ENCODE assay signal across 11 mouse cellular contexts in the genomic region with DNA sequence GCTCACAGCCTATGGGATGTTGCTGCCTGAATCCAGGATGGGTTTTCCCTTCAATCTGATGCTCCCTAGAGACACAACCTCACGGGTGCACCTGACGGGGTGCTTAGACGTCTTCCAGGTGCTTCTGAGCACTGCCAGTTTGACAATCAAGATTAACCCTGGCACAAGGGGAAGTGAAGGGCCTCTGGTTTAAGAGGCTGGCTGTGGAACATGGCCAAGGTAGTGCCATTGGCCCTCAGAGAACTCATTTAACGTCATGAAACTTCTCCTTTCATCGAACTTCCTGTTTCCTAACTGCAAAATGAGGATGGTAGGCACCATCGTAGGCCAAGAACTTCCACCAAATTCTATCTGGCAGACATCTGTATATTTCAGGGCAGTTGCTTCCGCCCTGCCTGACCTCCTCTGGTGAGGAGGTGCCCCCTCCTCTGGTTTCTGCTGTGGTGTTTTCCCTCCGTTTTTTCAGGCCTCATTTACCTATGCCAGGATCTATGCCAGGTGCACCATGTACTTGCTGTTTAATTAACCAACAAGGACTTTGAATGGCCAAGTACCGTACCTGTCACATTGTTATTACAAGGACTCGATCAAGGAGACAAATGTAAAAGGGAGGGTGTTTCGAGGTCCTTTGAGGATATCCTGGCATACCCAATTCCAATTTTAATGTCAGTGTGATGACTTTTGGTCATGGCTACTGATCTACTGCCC. TPM values are rescaled to one million over a fixed set of nuclear protein-coding genes. Genes with fewer than 3 reads are reported as not detected.
A peak's percentile ranks its signal among the peaks of the same experiment; 100 is the strongest.
DNase-seq lines count a peak whose midpoint lies in the region; ATAC-seq and TF ChIP-seq lines count a peak whose summit lies in the region.
"Had no signal": no experiment of that assay in that cellular context is flagged by ENCODE, and none has a peak within 500 bp of the region (broad histone marks: within the 10 kb centered on the region; RNA-seq: fewer than 3 reads in every experiment).

No protein-coding gene starts in this region.

- peak overlapping the region; percentile 48 for H3K27ac ChIP-seq in liver, postnatal 0 days (ENCODE audit: low read depth)
- H3K27ac ChIP-seq in intestine, embryonic 15.5 days, result no peak overlapping the region
- H3K27ac ChIP-seq: heart, embryonic 15.5 days had no signal

- WGBS in lung, adult 2 months, result 60% methylated on average over 11 of the region's 11 CpGs
- 52% methylated on average over 11 of the region's 11 CpGs for WGBS in liver, postnatal 0 days (ENCODE audit: insufficient replicate concordance)
- WGBS in intestine, embryonic 15.5 days, result 74% methylated on average over 11 of the region's 11 CpGs

- peak; percentile 56 to 58 for DNase-seq in lung, adult 18-20 months
- DNase-seq in lung, adult 2 months, result no peak
- peak; percentile 85 for DNase-seq in MEL-GATA-1-ER (ENCODE audit: extremely low read depth, low read depth)
- DNase-seq in liver, postnatal 0 days, result no peak
- DNase-seq in cerebellum, postnatal 4 days (ENCODE audit: low spot score in 2 of 2), result no peak
- DNase-seq: gastrocnemius, postnatal 14 days had no signal

- H3K9ac ChIP-seq in liver, postnatal 0 days (replicated peaks), result no peak overlapping the region
- no peak overlapping the region for H3K9ac ChIP-seq in intestine, embryonic 15.5 days
- H3K9ac ChIP-seq: heart, embryonic 15.5 days had no signal

- no peak overlapping the region for H3K4me2 ChIP-seq in liver, postnatal 0 days (ENCODE audit: low read depth, low read length)
- H3K4me2 ChIP-seq in intestine, embryonic 15.5 days (replicated peaks), result no peak overlapping the region
- H3K4me2 ChIP-seq: heart, embryonic 15.5 days had no signal

- no peak overlapping the region for H3K4me3 ChIP-seq in lung, adult 2 months (replicated peaks; ENCODE audit: extremely low read depth, low read depth, low read length)
- no peak overlapping the region for H3K4me3 ChIP-seq in liver, postnatal 0 days (ENCODE audit: low read depth, low read length)
- H3K4me3 ChIP-seq in intestine, embryonic 15.5 days (replicated peaks), result no peak overlapping the region
- H3K4me3 ChIP-seq: heart, embryonic 15.5 days; myocyte had no signal

- TF ChIP-seq POLR2A in lung, adult 2 months (IDR thresholded peaks at IDR 0.05; ENCODE audit: borderline replicate concordance, extremely low read depth, low read depth, low read length), result no peak

- no peaks in the 10 kb centered on the region for H3K9me3 ChIP-seq in liver, postnatal 0 days (ENCODE audit: low read length)
- no peaks in the 10 kb centered on the region for H3K9me3 ChIP-seq in intestine, embryonic 15.5 days
- H3K9me3 ChIP-seq: heart, embryonic 15.5 days had no signal

- H3K27me3 ChIP-seq in liver, postnatal 0 days (ENCODE audit: insufficient read depth, low read length), result no peaks in the 10 kb centered on the region
- no peaks in the 10 kb centered on the region for H3K27me3 ChIP-seq in intestine, embryonic 15.5 days (replicated peaks)
- H3K27me3 ChIP-seq: heart, embryonic 15.5 days had no signal

- no peak for TF ChIP-seq CTCF in lung, adult 2 months (IDR thresholded peaks at IDR 0.05; ENCODE audit: insufficient read depth, low read length)
- TF ChIP-seq CTCF in liver, postnatal 0 days (IDR thresholded peaks at IDR 0.05; ENCODE audit: low read depth), result no peak

- no peak for TF ChIP-seq EP300 in liver, postnatal 0 days (IDR thresholded peaks at IDR 0.05; ENCODE audit: low read depth)

- no peaks in the 10 kb centered on the region for H3K36me3 ChIP-seq in liver, postnatal 0 days (replicated peaks; ENCODE audit: insufficient read depth, low read length)
- no peaks in the 10 kb centered on the region for H3K36me3 ChIP-seq in intestine, embryonic 15.5 days
- H3K36me3 ChIP-seq: heart, embryonic 15.5 days had no signal

- H3K4me1 ChIP-seq in lung, adult 2 months (ENCODE audit: control insufficient read depth, insufficient read depth, low read length), result peaks cover 15% of the 10 kb centered on the region
- H3K4me1 ChIP-seq in liver, postnatal 0 days (ENCODE audit: insufficient read depth), result peaks cover 18% of the 10 kb centered on the region
- peaks cover 14% of the 10 kb centered on the region for H3K4me1 ChIP-seq in intestine, embryonic 15.5 days (replicated peaks)

- 0 out of 2 replicates have a peak, but pooled peaks have one; percentile 48 for ATAC-seq in liver, postnatal 0 days
- peak; percentile 77 for ATAC-seq in monocyte, adult 5-6 weeks (replicated peaks; ENCODE audit: insufficient number of reproducible peaks, low FRiP score, low TSS enrichment, poor library complexity, severe bottlenecking)
- ATAC-seq in intestine, embryonic 15.5 days, result no peak
- ATAC-seq: inflammation-experienced regulatory T-cells, adult 6 months had no signal

RNA-seq across cellular contexts. Expression of a gene that starts 29.7 kb away (rescaled TPM):
- polyA plus RNA-seq in lung, adult 2 months (2012; rRNA removed), result 20.9 and 25.9 TPM in 2 replicates
- 2.6 and 2.7 TPM in 2 replicates for polyA plus RNA-seq in liver, postnatal 0 days (2015; fragmentation: Nextera tagmentation; extraction: Ambion mirVana)
- total RNA-seq in monocyte, adult 5-6 weeks (2017), result 45.6 to 52.8 TPM (median 49.3 TPM) in 3 replicates
- polyA plus RNA-seq in intestine, embryonic 15.5 days (2015; fragmentation: Nextera tagmentation; extraction: Ambion mirVana), result 12.5 and 12.9 TPM in 2 replicates

Comparison
In these comparisons a context has a peak if more than half of its experiments do, and no peak if none do; other contexts are left out.
1. DNase-seq: peak in lung, adult 18-20 months (2 of 2) and MEL-GATA-1-ER (single experiment); none in lung, adult 2 months (single experiment), liver, postnatal 0 days (single experiment) and cerebellum, postnatal 4 days (0 of 2).